Mouse (Mus musculus): Measurements from ENCODE around the gene Tmem163.

Tmem163 gene

DNA sequence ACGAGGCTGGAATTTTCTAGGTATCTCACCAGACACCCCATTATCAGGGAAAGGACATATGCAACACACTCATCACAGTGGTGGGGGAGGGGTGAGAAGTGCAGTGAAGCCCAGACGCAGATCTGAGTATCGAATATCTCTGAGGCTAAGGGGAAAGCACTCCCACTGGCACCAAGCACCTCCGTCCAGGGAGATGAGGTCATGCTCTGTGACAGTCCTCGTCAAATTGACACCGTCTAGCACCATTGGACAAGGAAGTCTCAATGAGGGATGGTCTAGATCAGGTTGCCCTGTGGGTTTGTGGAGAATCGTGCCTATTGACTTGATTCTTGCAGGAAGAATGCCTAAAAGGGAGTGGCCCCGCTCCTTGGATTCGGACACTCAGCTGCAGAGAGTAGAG is 180.6 kb downstream of the Tmem163 start:
- DNase-seq (ENCODE audit: low spot score): no peak

DNA sequence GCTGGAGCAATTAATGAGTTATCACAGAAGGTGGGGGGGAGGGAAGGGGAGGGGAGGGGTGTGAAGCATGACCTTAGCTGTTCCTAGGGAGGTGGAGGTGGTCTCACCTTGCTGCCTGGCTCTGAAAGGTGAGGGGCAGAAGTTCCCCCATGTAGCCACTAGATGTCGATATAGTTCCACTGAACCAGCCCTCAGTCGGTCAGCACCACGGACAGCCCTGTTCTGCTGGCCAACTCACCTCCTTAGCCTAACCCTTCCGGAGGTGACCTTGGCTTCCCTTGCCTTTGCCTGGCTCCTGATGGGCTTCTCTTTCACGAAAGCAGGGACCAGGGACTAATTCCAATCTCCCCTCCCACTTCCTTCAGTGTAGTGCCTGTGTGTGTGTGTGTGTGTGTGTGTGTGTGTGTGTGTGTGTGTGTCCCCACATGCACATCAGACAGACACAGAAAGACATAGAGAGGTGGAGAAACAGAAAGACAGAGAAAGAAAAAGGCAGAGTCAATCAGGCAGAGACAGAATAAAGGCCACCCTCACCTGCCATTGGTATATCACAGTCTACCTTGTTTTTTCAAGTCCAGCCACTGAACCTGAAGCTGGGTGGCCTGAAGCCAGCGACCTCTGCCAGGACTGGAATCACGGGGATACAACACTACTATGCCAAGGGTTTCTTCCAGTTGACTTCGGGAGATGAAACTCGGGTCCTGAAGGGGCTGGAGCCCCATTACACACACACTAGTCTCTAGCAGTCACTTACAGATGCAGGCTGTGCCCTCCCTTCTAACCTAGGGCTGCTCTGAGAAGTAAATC is 182.4 kb downstream of the Tmem163 start:
- DNase-seq (ENCODE audit: low spot score): peak; percentile 29

DNA sequence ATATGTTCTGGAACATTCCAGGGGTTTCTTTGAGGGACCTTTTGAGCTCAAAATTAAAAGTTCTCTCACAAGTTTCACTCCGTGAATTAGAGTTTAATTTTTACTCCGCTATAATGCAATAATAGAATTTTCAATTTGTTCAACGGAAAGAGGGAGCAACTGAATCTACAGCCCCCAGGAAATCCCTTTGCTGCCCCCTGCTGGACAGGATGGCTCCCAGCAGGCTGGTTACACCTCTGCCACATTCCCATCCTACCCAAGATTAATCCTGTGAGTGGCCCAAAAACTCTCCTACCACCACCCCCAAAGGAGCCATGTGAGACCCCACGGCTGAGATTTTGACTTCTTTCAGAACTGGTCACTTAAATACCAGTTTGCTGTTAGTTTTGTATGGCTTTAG is 192.2 kb downstream of the Tmem163 start:
- DNase-seq (ENCODE audit: low spot score): no peak

DNA sequence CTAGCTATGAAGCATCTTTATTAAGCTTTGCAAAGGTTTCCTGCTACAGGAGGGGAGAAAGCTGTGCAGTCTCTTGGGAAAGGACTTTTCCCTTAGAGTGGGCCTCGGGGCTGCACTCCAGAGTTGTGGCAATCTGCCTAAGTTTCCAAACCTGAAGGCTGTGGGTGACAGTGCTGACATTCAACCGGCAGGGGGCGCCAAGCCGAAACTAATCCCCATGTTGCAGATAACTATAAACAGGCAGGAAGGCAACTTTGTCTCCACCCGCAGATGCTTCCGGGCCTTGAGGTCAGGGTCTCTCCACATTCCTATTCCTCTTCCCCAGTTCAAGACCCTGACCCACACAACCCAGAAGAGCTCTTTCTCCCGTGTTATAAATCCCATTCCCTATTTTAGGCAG is 194.5 kb downstream of the Tmem163 start:
- DNase-seq (ENCODE audit: low spot score): no peak

DNA sequence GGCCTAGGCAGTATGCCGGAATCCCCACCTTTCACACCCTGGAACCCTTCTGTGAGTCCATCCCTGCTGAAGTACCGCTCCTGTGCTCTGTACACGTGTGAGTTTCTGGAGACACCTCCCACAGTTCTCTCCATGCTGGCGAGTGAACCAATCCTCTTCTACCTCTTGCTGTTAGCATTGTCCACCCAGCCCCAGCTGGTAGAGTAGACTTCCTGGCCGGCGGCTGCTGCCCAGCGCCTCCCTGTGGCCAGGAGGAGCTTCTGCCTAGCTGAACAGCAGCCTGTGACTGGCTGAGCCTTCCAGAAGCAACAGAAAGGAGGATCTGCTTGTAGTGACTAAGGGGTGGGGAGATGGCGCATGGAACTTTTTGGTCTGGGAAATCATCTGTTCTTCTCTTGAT is 195.2 kb downstream of the Tmem163 start:
- peak; percentile 30 for DNase-seq (ENCODE audit: low spot score)

DNA sequence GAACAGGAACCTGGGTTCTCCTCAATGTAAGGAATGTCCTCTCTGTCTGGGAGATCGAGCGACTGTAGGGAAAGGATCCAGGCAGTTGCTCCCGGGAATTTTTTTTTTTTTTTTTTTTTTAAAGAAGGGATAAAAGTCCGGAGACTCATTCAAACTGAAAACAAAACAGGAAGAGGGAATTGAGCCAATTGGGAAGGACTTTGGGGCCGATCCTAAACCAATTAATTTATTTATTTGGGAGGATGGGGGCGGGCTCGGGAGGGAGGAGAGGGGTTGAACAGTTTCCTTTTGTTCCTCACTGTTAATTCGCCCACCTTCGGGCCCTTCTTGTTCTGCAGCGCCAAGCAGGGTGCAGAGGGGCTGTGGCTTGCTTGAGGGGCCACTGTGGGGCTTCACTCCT is 196.4 kb downstream of the Tmem163 start:
- DNase-seq (ENCODE audit: low spot score): no peak

DNA sequence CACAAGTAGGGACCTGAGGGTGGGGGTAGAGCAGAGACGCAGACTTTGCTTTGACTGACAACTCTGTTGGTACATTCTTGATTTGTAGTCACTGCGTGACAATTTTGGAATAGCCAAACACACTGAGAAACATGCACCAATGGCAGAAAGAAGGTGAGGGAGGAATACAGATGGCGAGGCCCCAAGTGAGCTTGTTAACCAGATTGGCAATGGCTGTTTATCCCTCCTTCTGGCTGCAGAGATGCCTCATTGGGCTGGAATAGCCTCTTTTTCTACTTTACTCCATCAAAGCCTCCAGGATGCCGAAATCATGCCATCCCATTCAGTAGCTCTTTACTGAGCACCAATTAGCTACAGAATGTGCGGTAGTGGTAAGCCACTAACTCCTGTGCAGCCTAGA is 203.6 kb downstream of the Tmem163 start:
- no peak for DNase-seq (ENCODE audit: low spot score)

DNA sequence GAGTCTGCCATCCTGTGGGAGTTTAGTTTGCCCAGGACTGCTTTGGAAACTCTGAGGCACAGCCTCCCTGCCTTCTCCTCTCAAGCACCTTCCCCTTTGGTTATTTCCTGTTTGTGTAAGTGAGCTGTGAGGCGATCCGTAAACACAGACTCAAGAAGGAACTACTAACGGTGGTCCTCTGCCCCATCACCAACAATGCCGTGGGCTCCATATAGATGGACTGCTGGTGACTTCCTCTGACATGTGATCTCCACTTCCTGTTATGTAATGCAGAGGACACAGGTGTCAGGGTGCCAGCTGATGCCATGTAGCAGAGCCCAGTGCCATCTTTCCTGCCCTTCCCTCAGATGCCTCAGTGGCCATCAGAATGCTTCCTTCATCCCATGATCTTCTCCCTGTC is 209.2 kb downstream of the Tmem163 start:
- no peak for DNase-seq (ENCODE audit: low spot score)

DNA sequence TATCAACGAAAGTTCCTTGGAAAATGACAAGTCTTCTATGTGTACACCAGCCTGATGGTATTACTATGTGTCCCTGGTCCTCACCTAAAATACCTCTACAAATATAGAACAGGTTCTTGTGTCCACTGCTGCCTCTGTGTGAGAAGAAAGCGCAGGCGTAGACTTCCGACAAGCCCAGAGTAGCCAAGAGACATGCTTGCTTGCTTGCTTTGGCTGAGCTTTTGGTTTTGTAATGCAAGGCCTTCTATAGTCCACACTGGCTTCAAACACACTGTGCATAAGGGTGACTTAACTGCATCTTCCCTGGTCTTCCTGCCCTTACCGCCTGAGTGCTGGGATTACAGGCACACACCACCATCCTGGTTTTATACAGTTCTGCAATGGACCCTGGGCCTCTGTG is 212.1 kb downstream of the Tmem163 start:
- DNase-seq (ENCODE audit: low spot score): no peak

DNA sequence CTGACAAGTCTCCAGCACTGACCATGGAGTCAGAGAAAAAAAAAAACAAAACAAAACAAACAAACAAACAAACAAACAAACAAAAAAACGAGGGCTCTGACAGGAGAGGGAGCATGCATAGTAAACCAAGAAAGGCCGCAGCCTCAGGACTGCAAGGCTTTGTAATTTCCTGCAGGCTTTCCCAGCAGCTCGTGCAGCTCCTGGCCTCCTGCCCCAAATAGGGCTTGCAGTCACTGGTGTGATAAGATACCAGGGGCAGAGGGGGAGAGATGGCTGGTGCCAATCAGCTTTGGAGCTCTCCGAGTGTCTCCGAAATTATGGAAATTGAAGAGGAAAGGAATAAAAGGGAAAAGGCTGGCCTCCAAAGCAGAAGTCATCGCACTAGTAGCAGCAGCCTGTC is 214.1 kb downstream of the Tmem163 start:
- peak; percentile 56 for DNase-seq (ENCODE audit: low spot score)

DNA sequence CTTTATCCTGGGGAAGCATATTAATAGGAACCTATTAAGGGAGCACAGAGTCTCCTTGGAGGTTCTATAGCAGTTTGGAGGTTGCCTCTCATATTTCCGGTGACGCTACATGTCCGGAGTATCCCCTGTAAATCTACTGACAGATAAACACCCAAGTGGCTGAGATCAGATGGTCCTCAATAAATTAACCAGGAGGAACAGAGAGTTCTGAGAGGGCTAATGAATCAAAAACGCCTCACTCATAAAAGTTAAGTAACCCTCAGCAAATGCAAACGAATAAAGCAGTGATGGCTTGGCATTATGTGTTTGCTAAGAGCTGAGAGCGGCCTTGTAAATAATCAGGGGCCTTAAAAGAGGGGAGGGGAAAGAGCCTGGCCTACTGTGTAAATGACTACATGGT is 215.3 kb downstream of the Tmem163 start:
- DNase-seq (ENCODE audit: low spot score): no peak

DNA sequence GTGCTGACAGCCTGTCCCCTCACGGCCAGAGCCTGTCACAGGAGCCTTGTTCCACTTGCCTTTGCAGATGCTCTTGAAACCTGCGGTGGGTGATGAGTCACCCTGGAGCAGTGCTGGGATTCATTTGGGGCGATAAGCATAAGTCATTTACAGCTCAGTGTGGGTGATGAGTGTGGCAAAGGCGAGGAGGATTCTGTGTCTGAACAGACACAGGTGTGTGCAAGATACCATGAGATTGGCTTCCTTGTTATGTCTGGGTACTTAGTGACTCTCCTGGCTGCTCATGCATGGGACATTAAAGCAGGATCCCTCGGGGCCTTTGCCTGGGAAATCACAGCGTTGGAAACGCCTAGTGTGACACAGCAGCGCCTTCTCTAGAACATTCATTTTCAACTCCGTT is 218.3 kb downstream of the Tmem163 start:
- no peak for DNase-seq (ENCODE audit: low spot score)

DNA sequence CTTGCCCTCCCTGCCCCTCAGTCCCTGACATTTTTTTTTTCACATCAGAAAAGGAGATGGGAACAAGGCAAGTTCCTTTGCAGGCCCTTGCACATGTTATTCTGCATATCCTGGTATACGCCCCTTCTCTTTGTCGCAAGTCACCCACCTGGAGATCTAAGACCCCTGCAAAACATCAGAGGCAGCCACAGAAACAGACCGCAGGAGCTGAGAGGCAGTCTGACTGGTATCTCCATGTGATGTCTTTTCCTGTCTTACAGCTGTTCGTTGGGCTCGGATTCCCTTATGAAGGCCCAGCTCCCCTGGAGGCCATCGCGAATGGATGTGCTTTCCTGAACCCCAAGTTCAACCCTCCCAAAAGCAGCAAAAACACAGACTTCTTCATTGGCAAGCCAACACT is 219.8 kb downstream of the Tmem163 start:
- DNase-seq (ENCODE audit: low spot score): no peak

DNA sequence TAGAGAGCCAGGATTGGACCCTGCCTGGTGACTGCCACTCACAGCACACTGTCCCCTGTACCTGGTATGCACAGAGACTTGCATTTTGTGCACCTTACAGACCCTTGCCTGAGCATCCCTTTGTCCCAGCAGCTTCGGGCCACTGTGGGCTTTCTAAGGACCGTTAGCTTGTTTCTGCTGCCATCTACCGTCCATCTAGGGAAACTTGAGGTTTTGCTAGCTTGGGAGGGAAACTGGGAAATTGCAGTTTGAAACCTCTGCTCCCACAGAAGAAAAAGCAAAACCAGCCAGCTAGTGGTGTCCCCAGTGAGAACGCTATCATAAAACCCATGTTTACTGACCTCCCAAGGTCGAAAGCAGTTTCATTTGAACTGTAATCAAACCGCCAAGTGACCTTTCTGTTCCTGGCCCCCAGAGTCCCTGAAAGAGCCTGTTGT is 220.3 kb downstream of the Tmem163 start:
- peak; percentile 70 for DNase-seq (ENCODE audit: low spot score)

DNA sequence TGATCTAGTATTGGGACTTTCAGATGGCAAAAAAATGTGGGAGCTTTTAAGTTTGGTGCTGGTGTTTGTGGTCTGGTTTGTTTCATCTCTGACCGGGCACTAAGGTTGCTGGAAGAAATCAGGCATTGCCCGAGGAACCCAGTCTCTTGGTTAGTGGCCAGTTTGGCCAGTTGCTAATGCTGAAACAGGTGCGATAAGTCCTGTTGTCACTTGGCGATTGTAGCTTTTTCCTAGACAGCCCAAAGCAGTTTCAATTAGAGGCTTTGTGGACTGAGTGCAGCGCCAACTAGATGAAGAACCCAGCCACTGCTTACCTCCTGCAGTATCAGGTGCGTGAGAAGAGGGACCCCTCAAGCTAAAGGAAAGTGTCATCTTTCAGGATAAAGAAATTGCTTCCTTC is 226.0 kb downstream of the Tmem163 start:
- no peak for DNase-seq (ENCODE audit: low spot score)

DNA sequence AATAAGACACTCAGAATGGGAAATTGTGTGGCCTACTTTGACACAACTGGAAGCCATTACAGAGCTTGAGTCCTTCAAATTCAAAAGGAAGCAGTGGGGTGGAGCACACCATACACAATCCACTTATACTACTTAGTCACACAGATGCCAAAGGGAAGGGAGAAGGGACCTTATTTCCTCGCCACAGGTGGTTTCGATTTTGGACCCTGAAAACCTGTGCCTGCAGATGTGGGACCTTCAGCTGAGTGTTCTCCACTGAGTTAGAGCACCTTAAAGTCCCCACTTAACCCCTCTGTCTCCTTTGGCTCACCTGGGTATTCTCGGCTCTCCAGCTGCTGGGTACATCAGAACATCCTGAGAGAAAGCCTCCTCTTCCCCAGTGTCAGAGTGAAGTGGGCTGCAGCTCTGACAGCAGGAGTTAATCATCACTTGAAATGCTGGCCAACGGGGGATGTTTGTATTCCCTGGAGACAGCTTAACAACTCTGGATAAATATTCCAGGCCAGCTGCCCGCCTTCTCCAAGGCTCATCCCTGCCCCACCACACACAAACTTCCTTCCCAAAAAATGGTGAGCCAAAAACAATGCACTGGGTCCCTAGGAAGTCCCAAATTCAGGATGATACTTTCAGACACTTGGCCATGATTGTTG is 234.4 kb downstream of the Tmem163 start:
- DNase-seq (ENCODE audit: low spot score): no peak

DNA sequence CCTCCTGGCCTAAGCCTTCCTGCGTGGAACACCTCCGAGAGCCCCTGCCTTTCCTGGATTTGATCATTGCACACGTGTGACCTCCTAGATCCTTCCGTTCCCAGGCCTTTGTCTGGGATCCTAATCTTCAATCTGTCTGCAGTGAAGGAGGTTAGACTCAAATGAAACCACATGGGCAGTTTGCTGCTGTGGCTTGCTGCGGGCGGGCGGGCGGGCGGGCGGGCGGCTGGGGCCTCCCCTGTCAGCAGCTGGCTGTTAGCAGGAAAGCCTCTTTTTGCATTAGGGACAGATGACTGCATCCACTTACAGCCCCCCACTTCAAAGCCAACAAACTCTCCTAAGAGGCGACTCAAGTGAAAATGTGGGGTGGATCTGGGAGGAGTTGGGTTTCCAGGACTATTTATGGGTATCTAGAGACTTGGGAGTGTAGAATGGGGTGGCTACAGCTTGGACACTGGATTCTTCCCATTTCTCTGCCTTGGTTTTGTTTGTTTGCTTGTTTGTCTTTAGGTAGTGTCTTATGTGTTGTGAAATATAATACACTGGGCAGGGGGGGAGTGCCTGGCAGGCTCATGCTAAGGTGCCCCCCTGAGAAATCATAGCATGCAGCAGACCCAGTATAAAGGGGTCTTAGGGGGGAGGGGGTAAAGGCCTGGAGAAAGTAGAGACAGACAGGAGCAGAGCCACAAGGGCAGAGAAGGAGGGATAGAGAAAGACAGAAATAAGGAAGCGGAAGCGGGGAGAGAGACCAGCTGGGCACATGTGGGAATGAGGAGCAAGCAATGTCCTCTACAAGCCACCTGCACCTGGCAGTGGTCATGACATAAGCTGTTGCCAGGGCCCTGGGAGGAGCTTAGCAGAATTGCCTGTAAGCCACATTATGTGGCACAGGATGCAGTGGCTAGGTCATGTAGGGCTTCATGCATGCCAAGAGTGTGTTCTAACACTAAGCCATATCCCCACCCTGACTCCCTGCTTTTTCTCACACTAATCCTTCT is 236.2 kb downstream of the Tmem163 start:
- DNase-seq (ENCODE audit: low spot score): no peak

DNA sequence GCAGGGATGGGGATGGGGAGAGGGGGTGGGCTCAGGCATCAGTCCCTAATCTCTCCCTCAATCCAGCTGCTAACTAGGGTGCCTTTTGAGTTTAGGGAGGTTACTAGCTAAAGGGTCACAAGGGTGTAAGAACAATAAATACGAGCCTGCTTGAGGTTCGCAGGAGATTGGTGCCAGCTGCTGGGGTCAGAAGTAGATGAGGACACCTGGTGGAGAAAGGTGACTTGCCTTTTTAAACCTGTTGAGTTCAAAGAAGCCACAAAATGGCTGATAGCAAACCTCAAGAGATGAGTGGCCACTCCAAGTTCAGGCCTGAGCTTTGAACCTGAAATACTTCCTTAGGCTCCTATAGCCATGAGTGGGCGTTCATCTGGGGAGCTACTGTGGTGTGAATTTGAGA is 237.6 kb downstream of the Tmem163 start:
- DNase-seq (ENCODE audit: low spot score): no peak

DNA sequence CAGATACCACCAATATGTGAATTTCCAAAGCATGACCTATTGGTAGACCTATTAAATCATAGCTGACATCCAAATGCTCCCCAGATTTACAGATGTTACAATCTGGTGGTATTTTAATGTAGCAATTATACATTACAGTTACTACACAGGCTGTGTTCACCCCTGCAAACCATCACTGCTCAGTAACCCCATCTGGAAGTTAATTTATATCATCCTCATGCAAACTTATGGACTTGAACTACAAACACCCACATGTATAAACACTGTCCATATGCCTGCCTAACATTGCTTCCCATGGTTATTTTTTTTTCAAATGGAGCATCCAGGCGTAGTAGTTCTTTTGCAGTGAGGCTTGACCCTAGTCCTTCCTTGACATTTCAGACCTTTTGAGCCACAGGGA is 238.3 kb downstream of the Tmem163 start:
- no peak for DNase-seq (ENCODE audit: low spot score)

DNA sequence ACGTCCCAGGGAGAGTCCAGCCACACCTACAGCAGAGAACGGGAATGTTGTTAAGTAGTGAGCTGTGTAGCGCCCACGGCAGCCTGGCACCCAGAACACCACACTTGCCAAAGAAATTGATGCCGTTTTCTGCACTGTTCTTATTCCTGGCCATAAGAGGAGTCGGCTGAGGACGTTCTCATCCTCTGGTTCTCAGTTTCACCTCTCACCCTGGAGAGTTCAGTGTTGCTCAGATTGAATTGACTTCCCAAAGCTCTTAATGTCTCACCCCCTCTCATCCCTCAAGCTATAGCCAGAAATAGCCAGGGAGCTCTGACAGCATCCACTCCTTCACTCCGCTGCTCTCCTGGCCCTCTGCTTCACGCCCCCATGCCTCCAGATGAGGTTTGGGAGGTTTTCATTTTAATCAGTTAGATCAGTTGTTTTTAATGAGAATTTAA is 239.9 kb downstream of the Tmem163 start:
- DNase-seq (ENCODE audit: low spot score): no peak

DNA sequence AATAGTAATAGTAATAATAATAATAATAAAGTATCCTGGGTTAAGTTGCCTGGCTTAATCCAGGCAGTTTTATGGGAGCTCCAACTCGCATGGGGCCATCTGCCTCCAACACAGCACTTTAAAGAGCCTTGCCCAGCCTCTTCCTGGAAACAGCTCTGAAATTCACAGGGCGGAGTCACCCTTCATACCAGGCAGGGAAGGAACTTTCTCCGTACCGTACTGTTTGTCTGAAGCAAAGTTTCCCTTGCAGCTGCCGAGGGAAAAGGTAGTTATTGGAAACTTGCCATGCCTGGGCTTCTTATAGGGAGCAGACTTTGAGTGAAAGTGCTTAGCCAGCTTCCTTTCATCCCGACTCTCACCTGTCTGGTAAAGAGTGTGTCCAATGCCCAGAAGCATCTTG is 242.3 kb downstream of the Tmem163 start:
- no peak for DNase-seq (ENCODE audit: low spot score)
